Mouse (Mus musculus) cerebellum, postnatal 25 days (tissue): ENCODE measurements around the gene Strada.

ENCODE experiments used
- DNase-seq, 2 experiments: peaks; one replicate each; pipeline ENCODE4 v3.0.0; 2021; ENCODE audit warnings: mixed read lengths in 2 of 2

Gene Strada

DNA sequence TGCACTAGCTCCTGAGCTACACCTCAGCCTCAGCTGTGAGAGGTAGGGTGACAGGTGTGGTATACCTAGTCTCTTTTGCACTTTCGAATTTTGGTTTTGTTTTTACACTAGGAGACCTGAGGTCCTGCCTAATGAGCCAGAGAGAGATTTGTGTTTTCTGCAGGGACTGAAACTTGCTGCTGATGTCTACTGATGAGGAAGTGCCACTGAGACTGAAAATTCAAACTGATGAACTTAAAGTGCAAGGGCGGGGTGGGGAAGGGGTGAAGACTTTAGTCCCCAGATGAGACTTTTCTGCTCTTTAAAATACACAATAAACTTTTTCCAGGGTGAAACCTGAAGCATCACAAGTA is 21.5 kb downstream of the Strada start:
- no peak for DNase-seq

DNA sequence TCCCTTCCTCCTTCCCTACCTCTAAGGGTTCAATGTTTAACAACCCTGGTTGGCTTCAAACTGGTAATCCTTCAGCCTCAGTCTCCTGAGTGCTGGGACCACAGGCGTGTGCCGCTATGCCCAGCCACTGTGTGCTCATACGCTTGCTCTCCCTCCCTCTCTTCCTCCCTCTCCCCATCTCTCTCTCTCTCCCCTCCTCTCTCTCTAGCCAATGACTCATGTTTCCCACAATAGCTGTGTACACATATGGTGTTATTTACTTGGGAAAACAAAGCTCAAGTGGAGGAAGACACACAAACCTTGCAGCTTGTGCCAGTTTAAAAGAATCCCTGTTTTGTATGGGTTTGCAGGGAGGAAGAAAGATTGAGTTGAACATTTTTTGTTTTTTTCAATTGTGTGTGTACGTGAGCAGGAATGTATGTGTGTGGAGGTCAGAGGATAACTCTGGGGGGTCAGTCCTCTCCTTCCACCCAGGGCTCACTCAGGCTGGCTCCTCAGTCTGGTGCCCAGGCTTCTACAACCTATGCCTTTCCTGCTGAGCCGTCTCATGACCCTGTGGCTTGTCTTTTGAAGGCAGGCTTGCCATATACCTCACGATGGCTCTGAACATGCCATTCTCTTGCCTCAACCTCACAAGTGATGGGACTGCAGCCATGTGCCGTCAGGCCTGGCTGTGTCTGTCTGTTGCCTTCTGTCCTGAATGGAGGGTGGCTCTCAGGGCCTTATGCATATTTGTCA is 22.1 kb downstream of the Strada start:
- peak; percentile 75 to 82 for DNase-seq

DNA sequence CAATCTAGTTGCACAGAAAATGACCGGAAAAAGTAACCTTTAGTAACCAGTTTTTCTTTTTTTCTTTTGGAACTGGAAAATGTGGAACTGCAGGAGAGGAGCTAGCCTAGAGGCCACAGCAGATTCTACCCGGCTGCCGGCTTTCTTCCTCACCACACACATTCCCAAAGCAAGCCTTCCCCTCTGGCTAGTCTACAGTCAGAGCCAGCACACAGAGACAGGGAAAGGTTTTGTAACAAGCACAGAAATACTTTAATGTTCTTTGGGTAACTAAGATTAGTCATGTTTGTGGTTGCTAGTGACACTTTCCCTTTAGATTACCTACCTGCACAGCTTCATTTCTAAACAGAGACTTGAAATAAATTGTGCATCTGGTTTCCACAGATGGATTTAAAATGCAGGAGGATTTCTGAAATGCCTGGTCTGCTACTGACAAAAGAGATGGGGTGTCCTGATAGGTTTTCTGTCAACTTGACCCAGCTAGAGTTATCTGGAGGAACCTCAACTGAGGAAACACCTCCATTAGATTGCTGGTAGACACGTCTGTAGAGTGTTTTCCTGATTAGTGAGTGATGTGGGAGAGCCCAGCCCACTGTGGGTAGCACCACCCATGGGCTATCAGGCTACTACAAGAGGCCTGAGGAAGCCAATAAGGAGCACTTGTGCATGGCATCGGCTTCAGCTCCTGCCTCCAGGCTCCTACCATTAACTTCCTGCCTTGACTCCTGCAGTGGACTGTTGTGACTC is 23.8 kb downstream of the Strada start:
- peak in 1 of 2 experiments; percentile 33 for DNase-seq

DNA sequence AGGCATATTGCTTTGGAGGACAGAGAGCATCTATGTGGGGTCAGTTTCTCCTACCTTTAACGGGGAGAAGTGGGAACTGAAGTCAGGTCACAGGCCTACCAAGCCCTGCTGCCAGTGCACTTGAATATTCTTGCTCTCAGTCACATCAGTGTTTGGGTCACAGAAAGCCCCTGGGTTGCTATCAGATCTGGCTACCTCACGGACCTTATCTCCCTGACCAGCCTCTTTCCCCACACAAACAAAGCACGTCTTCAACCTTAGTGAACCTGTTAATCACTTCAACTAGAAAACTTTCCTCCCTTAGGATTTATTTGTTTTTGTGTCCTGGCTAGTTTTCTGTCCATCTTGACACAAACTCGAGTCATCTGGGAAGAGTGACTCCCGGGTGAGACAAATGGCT is 25.6 kb downstream of the Strada start:
- DNase-seq = no peak

DNA sequence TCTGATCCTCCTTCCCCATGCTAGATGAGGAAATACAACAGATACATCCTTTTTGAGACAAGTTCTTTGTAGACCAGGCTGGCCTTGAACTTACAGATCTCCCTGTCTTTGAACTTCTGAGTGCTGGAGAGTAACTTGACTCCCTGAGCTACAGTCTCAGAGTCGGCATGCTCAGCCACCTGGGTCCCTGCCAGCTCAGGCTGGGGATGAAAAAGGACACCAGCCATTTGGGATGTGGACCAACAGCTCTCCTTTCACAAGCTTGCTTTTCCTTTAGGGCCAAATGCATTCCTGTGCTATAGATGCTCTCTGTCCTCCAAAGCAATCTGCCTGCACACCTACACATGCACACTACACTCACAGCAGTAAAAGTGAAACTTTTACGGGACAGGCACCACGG is 26.9 kb downstream of the Strada start:
- peak; percentile 73 to 82 for DNase-seq

DNA sequence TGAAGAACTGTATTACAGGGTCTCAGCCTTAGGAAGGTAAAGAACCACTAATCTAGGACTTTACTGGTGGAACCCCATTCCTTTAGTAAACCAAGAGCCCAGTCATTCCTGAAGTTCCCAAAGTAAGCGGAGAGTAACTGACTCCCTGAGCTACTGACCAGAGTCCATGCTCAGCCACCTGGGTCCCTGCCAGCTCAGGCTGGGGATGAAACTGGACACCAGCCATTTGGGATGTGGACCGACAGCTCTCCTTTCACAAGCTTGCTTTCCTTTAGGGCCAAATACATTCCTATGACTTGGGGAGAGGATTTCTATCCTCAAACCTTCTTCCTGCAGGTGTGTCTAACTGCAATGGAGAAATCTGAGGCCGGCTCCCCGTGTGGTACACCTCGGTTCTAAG is 27.6 kb downstream of the Strada start:
- peak; percentile 69 to 81 for DNase-seq

DNA sequence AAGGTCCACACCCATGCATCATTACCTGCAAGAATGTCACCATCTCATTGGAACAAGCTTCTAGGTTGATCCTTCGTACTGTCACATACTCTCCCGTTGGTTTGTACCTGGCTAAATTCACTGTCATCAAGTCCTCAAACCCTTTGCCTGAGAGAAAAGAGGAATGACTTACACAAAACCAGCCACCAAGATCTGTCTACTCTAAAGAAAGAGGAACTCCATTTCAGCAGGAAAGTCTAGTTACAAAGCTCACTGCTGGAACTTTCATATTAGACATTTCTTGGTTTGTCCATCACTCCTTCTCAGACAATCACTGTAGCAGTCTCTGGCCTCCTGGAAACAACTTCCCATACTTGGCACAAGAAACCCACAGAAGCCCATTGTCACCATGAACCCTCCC is 28.7 kb downstream of the Strada start:
- DNase-seq = no peak

DNA sequence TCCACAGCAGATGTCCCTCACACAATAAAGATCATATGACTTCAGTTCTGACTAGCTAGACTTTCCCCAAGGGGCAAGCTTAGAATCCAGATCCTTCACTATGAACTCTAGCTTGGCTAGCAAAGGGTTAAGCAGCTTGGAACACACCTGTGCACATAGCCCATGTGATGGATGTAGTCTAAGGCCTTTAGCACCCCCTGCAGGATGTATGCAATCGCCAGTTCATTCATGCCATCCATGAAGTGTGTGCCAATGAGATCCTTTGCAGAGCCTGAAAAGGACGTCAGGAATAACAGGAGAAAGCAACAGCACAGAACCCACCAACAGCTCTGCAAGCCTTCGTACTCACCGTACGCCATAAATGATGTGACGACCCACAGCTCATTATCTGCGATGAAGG is 31.2 kb downstream of the Strada start:
- DNase-seq = peak in 1 of 2 experiments; percentile 40

DNA sequence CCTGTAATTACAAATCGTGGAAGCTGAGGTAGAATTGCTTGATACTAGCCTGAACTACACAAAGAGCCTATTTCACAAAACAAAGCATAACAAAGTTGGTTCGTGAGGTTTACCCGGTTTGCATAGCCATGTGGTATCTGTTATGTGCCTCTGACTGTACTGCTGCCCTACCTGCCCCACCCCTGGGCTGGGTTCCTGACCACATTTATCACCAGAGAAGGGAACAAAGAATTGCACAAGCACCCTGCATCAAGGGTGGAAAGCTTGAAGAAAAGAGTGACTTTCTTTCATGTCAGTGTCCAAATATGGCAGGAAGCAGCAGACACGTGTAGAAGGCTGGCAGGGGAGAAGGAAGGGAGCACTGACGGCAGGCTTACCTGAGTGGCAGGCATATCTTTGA is 34.5 kb downstream of the Strada start:
- no peak for DNase-seq

DNA sequence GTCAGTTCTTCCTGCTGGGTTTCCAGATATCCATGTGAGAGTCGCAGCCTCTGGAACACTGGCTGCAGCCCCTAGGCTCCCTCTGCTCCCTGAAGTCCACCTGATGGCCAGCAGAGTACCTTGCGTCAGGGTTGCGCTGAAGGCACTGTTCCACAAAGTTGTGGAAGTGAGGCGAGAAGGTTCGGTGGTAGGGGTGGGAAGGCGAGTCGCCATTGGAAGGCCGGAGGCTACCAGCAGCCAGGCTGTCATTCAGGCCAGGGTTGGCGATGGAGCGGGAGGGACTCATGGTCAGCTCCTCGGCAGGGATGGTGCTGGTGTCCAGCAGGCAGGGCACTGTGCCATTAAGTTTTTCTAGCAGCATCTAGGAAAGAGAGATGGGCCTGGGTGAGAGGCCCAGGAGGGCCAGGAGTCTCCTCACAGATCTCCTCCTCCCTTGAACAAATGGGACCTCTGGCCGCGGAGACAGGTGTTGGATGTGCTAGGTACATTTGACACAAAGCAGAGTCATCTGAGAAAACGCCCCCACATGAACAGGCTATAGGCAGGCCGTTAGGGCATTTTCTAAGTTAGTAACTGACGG is 37.3 kb downstream of the Strada start:
- no peak for DNase-seq

DNA sequence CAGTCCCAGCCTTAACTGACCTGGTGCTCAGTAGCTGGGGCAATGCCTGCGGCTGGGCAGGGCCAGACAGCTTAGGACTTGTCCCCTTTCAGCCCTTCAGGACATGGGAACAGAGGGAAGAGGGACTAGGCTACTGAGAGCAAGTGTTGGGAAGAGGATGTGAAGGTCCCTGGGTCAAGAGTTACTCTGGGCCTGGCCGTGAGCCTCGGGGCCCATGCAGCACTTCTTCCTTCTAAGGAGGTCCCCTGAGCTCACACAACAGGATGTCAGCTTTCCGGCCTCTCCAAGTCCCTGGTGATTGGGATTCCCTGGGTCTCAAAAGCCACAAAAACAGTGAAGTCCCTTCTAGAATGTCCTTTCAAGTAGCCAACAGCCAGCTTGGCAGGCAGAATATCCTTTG is 38.4 kb downstream of the Strada start:
- DNase-seq = no peak

DNA sequence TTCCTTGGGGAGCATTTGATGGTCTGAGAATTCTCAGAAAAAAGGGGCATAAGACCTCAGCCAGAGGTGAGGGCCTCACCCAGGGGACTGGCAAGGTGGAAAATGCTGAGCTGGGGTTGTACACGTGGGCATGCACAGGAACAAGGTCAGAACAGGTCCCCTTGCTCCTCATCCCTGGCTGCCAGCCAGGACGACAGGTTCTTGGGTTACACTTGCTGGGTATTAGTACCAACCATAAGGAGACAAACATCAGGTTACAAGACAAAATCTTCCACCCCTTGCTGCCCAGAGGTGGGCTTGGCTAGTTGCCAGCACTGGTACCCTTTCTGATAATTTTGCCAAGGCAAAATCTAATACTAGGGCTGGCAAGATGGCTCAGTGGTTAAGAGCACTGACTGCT is 39.7 kb downstream of the Strada start:
- peak in 1 of 2 experiments; percentile 55 for DNase-seq

DNA sequence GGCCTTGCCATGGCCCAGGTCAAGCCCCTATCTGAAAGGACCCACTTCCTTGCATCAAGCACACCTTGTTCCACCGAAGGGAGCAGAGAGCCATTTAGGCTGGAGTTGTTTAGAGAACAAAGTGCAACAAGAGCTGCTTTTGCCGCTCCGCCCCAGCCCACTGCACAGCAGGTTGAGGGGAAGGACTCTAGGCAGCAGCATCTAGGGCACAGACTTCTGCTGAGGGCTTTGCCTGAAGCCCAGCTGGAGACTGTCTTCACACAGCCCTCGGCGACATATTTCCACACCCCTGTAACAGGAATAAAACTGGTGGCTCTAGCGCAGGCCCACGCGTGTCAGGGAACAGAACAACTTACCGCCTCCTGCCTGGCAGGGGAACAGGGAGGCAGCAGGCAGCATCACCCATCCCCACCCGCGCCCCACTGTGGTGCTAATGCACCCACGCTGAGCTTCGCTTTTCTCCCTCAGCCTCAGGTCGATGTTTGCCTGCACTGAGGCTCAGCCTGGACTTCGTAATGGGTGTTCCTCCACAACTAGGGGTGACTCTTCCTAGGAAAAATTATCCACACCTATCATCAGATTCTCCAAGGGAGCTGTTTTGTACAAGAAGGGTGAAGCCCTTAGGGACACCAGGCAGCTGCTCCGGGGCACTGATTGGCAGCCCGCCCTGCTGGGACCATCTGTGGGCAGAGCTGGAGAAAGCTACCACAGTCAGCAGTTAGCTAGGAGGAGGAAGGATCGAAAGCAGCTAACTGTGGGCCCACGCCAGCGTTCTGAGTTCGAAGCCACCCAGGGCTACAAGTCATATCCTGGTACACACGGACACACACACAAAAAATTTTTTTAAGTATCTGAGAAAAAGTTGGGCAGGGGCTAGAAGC is 40.9 kb downstream of the Strada start, which contains the start of the genes Gm10840 and Limd2:
Gene Gm10840 (plus strand): TSS at position 10 of the 881 bp plus-strand sequence.
Gene Limd2 (minus strand): TSS at position 20 of the 881 bp plus-strand sequence.
- peak; percentile 75 to 82 for DNase-seq

DNA sequence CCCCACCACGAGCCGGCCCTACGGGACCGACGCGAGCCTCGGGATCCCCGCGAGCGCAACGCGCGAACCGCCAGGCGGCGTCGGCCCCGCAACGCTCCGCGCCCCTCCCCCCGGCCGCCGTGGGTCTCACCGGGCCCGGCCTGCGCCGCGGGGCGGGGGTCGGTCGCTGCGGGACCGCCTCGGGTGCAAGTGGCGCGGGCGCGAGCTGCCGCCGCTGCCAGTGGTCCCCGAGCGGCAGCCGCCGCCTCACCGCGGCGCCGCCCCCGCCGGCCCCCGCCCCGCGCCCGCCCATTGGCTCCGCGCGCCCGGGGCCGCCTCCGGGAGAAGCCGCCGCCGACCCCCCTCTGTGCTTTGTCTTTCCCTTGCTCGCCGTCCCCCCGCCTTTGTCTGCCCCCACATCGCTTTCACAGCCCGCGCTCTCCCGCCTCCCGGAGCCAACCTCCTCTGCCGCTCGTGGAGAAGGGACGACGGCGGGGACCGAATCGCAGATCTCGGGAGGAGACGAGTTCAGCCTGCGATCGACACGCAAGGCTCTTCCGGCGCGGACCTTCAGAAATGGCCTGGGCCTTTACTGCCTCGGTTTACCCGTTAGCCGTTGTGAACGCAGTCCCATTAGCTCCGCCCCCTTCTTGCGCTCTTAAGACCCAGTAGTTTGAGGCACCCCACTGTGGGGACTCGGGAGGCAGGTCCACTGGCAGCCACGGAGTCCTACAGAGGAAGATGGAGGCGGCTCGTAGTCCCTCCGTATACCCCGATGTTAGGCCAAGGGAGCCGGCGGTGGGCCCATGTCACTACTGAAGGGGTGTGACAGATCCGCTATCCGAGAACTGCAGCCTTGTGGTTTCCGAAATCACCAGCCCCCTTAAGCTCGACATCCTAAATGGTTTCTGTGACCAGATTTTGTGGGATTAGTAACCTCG is 41.8 kb downstream of the Strada start:
- peak; percentile 89 to 94 for DNase-seq

DNA sequence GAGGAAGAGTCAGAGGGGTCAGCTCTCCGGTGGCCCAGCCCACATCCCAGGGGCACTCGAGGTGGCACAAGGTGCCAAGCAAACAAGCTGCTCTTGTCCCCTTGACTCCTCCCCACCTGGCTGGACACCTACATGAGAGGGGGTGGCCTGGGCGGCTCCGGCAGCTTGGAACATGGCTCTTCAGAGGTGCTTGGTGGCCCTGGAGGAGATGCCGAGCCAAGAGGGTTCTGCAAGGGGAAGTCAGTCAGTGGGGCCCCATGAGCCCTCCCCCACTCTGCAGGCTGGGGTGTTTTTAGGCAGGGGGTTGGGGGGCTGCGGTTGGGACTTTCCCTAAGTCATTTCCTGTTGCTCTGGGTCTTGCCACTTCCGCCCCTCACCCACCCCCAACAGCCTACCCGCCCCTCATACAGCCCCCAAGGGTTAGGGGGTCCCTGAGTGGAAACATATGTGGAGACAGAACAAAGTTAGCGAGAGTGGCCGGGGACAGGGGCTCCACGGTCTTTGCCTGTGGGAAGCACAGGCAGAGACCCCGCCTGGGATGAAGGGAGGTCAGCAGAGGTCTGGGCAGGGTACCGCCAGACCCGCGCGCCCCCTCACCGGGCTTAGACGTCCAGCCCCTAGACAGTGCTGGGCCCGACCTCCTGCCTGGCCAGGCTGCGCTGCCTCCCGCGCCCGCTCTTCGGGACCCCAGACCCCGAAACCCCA is 42.6 kb downstream of the Strada start:
- DNase-seq = peak; percentile 64 to 67

DNA sequence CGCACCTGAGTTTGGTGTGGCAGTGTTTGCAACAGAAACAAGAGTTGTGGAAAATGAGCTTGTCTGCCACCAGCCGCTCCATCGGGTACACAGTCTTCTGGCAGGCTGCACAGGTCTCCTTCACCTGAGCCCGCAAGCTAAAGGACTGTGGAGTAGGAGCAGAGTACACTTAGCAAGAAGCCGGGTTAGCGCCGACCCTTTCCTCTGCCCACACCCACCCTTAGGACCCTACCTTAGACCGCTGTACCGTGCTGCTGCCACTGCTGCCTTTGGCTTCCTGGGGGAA is 43.1 kb downstream of the Strada start:
- DNase-seq = peak in 1 of 2 experiments; percentile 55

DNA sequence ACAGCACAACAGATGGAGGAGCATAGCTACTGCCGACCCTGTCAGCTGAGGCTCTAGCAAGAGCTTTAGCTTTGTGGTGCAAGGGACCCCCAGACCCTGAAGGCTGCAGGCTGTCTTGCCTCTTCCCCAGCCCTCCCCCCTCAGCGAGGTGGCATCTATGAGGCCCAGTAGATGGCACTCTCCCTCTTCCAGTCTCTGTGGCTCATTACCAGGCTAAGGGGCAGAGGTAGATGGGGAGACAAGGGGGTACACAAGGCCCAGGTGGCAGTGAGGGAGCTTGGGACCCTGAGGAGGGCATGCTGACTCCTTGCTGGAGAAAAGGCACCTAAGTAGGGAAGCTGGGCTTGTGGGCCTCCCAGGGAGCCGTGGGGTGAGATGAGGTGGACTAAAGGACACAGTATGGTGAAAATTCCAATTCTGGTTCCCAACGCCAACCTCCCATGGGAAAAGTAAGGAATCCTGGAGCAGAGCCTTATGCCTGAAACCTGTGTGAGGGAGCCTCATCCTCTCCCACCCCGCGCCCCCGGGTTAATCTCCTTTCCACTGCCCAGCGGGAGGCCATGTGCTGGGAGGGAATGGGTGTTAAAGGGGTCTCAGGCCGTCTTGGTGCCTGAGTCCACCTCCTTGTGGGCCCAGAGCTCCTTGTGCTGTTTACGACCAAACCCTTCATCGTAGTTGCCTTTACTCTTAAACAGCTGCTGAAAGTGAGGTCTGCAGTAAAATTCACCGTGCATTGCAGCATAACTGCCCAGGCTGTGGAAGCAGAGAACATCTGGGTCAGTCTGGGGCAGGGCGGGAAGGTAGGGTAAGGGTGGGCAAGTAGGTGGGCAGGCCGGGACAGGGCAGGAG is 43.7 kb downstream of the Strada start:
- DNase-seq = peak; percentile 63 to 71

DNA sequence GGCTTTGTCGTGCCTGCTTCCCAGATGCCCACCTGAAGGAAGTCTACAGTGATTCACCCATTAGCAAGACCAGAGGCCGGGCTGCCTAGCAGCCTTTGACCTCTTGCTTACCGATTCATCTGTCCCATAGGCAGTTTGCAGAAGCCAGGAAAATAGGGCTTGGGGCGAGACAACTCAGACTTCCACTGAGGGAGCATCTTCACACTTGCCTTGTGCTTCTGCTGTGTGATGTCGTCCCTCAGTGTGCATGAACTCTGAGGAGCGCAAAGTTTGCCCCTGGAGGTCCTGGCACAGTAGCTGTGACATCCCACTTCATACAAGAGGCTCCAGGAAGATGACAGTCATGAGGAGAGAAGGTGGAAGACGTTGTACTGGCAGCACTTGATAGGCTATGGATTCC is 44.8 kb downstream of the Strada start:
- no peak for DNase-seq

DNA sequence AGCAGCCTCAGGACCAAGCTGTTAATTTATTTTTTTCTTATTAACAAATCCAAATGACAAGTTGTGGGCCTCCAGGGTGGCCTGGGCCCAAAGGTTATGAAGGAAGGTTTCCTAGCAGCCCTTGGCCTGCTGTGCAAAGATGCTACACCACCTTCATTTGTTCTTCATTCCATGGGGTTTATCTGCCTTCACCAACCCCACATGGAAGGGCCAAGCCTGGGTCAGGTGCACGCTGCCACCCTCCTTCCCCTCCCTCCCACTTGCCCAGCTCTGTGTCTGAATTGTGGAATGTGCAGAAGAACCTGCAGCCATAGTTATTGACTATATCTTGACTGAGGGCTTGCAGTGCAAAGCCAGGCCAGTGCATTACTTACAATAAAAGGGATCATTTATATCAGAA is 45.7 kb downstream of the Strada start:
- no peak for DNase-seq

DNA sequence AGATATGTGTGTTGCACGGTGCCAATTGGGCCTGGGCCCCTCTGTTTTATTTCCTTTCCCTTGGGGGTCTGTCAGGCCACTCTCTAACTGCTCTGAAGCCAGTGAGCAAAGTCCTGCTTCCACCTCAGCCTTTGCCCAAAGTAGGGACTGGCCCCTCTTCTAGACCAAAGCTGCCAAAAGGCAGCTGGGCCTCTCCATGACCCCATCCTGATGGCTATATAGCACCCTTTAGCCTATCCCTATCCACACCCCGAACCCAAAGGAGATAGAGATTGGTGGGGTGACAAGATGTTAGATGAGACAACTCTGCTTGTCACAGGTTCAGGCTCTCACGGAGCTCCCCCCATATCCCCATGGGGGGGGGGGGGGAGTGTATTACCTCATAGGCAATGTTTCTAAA is 46.2 kb downstream of the Strada start:
- no peak for DNase-seq
